Mouse (Mus musculus): ENCODE measurements at regions not wholly inside any gene's neighbourhood (a gene's known extent, or its start where the extent isn't known, plus 50 kb on each side); places are given as distances from the start of the nearest gene placed in this dataset.

DNA sequence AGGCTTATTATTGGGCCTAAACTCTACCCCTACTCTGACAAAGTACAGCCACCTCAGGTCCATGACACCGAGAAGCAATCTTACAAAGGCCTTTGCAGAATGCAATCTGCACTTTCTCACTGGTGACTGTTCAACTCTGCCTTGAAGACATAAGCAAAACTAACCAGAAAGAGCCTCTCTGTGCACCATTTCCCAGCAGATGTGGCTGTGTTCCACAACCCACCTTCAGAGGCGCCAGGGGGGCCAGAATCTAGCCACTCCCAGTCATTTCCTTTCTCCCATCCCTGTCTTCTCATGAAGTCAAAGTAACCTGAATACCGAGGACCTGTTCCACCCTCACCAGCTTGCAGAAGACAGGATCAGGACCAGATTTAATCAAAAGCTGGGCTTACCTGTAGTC, 250.3 kb upstream of the Acvr2a start:
- TF ChIP-seq POLR2A (IDR thresholded peaks at IDR 0.05; ENCODE audit: borderline replicate concordance, insufficient read depth, low read length) (no peak), CTCF (IDR thresholded peaks at IDR 0.05; ENCODE audit: borderline replicate concordance, insufficient read depth, low read depth, low read length) (no peak)
